Mouse (Mus musculus) heart, postnatal 0 days (tissue): Measurements from ENCODE around the gene Mpped1.

ENCODE experiments used
- CTCF ChIP-seq: IDR thresholded peaks from 2 replicates; pipeline ENCODE4 v1.5.1; 2016; ENCODE audit warnings: antibody characterized with exemption, control low read depth, low read depth
- EP300 ChIP-seq: IDR thresholded peaks from 2 replicates; pipeline ENCODE4 v1.6.1; 2016; ENCODE audit warnings: antibody characterized with exemption, low read depth

DNA sequence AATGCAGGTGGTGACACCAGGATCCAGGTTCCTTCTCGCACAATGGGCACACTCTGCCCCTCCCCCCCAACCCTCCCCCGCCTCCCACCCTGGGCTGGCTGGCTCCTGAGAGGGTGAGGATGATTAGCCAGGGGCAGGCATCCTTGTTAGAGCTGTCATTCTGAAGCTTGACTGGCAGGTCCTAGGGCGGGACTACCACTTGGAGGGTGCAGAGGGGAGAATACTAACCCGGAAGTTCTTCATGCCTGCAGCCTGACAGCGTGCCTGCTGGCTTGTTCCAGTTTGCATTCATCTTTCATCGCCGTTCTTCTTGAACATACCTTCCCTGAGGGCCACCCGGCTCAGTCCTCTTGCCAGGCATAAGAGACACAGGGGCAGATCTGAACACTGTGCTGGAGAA is 67.3 kb downstream of the Mpped1 start:
- no peak for TF ChIP-seq CTCF
- no peak for TF ChIP-seq EP300
